Mouse (Mus musculus) liver, adult 2 months (tissue): ENCODE data around the gene Naa50.

Experiments used
- CTCF ChIP-seq: fragments of 200-500 bp; IDR thresholded peaks from 2 replicates; pipeline ENCODE4 v1.5.1; 2011; ENCODE audit warnings: low read depth, low read length, control low read depth
- POLR2A ChIP-seq: fragments of 200-500 bp; IDR thresholded peaks from 2 replicates; pipeline ENCODE4 v1.6.1; 2011; ENCODE audit warnings: low read length, control low read depth; ENCODE audit not compliant: insufficient read depth; ENCODE audit errors: extremely low read depth

DNA sequence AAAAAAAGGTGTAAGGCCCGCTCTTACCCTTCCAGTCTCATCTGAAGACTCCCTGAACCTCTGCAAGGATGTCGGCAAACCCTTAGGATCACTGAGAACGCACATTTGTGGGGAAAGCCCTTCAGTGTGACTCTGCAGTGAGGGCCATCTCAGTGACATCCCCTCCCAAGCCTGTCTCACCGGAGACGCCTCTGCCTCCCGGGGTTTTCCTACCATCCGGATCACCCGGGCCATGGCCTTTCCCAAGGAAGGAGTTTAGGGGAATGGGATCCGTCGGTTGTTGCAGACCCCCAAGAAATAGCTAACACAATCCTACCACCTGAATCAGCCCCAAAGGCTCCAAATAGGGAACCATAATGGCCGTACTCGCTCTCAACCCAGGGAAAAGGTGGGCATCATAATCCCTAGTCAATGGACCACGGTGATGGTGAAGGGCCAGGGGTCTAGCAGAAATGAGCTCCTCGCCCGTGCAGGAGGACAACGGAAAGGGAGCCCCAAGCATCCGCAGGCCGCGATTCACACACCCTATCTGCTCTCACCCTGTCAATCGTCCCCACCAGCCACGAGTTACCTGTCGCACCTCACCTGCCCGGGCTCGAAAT, 1.2 kb upstream of the Naa50 start:
- TF ChIP-seq CTCF (no peak), POLR2A (peak; percentile 83; the same call in 1 of the 2 replicates)
